Mouse (Mus musculus) left cerebral cortex, adult 11 months (tissue): Measurements from ENCODE around the gene Kif2b.

Experiments
- DNase-seq: peaks from one replicate; pipeline ENCODE4 v3.0.0; 2022; ENCODE audit warnings: low spot score

The Kif2b gene

GRCm38 (mm10) chr11:91577317-91577716 lies at the start of gene Kif2b:
Kif2b (minus strand) TSS chr11:91577558.
- DNase-seq = no peak

GRCm38 (mm10) chr11:91593088-91593487 lies 15.7 kb upstream of the Kif2b start:
- no peak for DNase-seq

GRCm38 (mm10) chr11:91576856-91577255 lies 502 bp downstream of the Kif2b start:
- DNase-seq = no peak

- DNase-seq = no peak
Observed at GRCm38 (mm10) chr11:91575406-91575805, 2.0 kb downstream of the Kif2b start.

GRCm38 (mm10) chr11:91574477-91574876 lies 2.9 kb downstream of the Kif2b start:
- DNase-seq = no peak

GRCm38 (mm10) chr11:91530737-91531136 lies 46.6 kb downstream of the Kif2b start:
- DNase-seq = no peak
